Mouse (Mus musculus) adrenal gland, adult 2 months (tissue): ENCODE results near the gene Rsrc2. TPM values are rescaled to one million over a fixed set of nuclear protein-coding genes. Genes with fewer than 3 reads are reported as not detected.
"Not testable (repeated sequence)": the region's sequence is repeated elsewhere in the genome, so short reads cannot be mapped to it uniquely, and the experiment has no call there.

Experiments
- DNase-seq: peaks from one replicate; pipeline ENCODE4 v3.0.0; 2021
- long read RNA-seq: library from polyadenylated mRNA; stranded (forward); transcript quantifications from one replicate; pipeline ENCODE4 v2.0.0, GENCODE M21; 2021
- polyA plus RNA-seq: library from polyadenylated mRNA; depleted of rRNA; stranded (reverse); fragments of >200 nt; gene quantifications from 2 replicates; pipeline ENCODE4 v1.2.3, GENCODE M21; 2012; rRNA removed
- total RNA-seq, 2 experiments: library from RNA; stranded (reverse); gene quantifications; 2 replicates each; pipeline ENCODE4 v1.2.3; 2021

Gene Rsrc2
- total RNA-seq (10 to 100 TPM; 60.9 to 83.0 TPM), polyA plus RNA-seq (5.0 and 5.2 TPM in 2 replicates)
- long read RNA-seq, transcript Rsrc2-208 (10 exons, 1,595 nt), result major isoform, 27 of 34 reads
- long read RNA-seq, partial matches to known transcripts, result 3 of 34 reads
- long read RNA-seq, other reads (novel, unspliced or antisense), result 3 of 34 reads

- peak; percentile 99 for DNase-seq
These were observed at the start of gene Rsrc2, which contains the start of gene Kntc1 for GRCm38 (mm10) chr5:123749065-123750064. TSS of gene Rsrc2 (minus strand) at chr5:123749414. TSS of gene Kntc1 (plus strand) at chr5:123749716.

GRCm38 (mm10) chr5:123793081-123793480, 43.9 kb upstream of the Rsrc2 start:
- DNase-seq, result no peak

GRCm38 (mm10) chr5:123788976-123789375, 39.8 kb upstream of the Rsrc2 start:
- DNase-seq, result no peak

- DNase-seq, result no peak
These were observed 32.6 kb upstream of the Rsrc2 start for GRCm38 (mm10) chr5:123781864-123782263.

- DNase-seq, result no peak
These were observed 31.5 kb upstream of the Rsrc2 start for GRCm38 (mm10) chr5:123780716-123781115.

GRCm38 (mm10) chr5:123773441-123773840, 24.2 kb upstream of the Rsrc2 start:
- DNase-seq, result no peak

GRCm38 (mm10) chr5:123766455-123766854, 17.2 kb upstream of the Rsrc2 start:
- not testable (repeated sequence) for DNase-seq

GRCm38 (mm10) chr5:123765506-123765905, 16.3 kb upstream of the Rsrc2 start:
- no peak for DNase-seq

GRCm38 (mm10) chr5:123748339-123749064, 712 bp downstream of the Rsrc2 start:
- DNase-seq, result no peak

- no peak for DNase-seq
These were observed 1.6 kb downstream of the Rsrc2 start for GRCm38 (mm10) chr5:123747604-123748003.

GRCm38 (mm10) chr5:123746253-123746652, 3.0 kb downstream of the Rsrc2 start:
- DNase-seq, result no peak

GRCm38 (mm10) chr5:123744358-123744757, 4.9 kb downstream of the Rsrc2 start:
- no peak for DNase-seq

- no peak for DNase-seq
These were observed 18.2 kb downstream of the Rsrc2 start for GRCm38 (mm10) chr5:123730981-123731380.

GRCm38 (mm10) chr5:123723816-123724215, 25.4 kb downstream of the Rsrc2 start:
- DNase-seq, result not testable (repeated sequence)

- DNase-seq, result peak; percentile 96
These were observed 28.6 kb downstream of the Rsrc2 start, which contains the start of gene Zcchc8 for GRCm38 (mm10) chr5:123720328-123721311. TSS of gene Zcchc8 (minus strand) at chr5:123721100.

- no peak for DNase-seq
These were observed 34.6 kb downstream of the Rsrc2 start for GRCm38 (mm10) chr5:123714622-123715021.

GRCm38 (mm10) chr5:123713782-123714181, 35.4 kb downstream of the Rsrc2 start:
- no peak for DNase-seq

- no peak for DNase-seq
These were observed 39.6 kb downstream of the Rsrc2 start for GRCm38 (mm10) chr5:123709571-123709970.

- no peak for DNase-seq
These were observed 40.6 kb downstream of the Rsrc2 start for GRCm38 (mm10) chr5:123708598-123708997.

GRCm38 (mm10) chr5:123700625-123701024, 48.6 kb downstream of the Rsrc2 start:
- DNase-seq, result peak; percentile 70

GRCm38 (mm10) chr5:123699198-123699597, 50.0 kb downstream of the Rsrc2 start:
- DNase-seq, result peak; percentile 77
